Mouse (Mus musculus): ENCODE data around the gene Eif4a1. TPM values are rescaled to one million over a fixed set of nuclear protein-coding genes. Genes with fewer than 3 reads are reported as not detected.

The Eif4a1 gene
- polyA plus RNA-seq, 1 experiment from 2014 or later, result 555 TPM

DNA sequence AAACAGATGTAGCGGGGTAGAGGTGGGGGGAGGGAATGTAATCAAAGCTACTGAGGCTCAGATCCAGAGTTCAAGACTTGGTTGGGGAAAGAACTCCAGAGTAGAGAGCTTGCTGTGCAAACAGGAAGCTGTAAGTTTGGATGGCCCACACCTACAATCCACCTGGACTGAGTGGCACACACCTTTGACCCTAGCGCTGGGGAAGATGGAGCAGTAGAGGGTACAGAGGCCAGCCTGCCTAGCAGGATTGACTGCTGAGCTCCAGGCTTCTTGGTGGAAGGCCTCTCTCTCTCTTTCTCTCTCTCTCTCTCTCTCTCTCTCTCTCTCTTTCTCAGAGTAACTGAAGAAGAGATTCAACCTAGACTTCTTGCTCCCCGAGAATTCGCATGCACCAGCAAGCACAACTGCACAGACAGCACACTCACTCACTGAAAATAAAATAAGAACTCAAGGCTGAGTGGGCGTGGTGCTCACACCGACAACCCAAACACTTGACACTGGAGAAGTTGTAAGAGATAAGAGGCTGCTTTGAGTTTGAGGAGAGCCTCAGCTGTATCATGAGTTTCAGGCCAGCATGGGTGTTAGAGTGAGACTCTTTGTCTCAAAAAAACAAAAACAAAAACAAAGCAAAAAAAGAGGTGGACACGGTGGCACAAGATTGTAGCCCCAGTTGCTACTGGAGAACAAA is 51.7 kb downstream of the Eif4a1 start:
- H3K4me3 ChIP-seq, result no peak overlapping the region
- H3K27ac ChIP-seq, result no peak overlapping the region
- no peaks in the 10 kb centered on the region for H3K9me3 ChIP-seq (replicated peaks)
- H3K27me3 ChIP-seq, result peaks cover 4% of the 10 kb centered on the region; the same call in 1 of the 2 replicates
- peaks cover 16% of the 10 kb centered on the region for H3K4me1 ChIP-seq
- ATAC-seq (ENCODE audit: low FRiP score), result no peak
- H3K36me3 ChIP-seq, result no peaks in the 10 kb centered on the region
- WGBS, result 90% methylated on average over 7 of the region's 7 CpGs
- H3K4me2 ChIP-seq (replicated peaks), result no peak overlapping the region
- no peak overlapping the region for H3K9ac ChIP-seq

DNA sequence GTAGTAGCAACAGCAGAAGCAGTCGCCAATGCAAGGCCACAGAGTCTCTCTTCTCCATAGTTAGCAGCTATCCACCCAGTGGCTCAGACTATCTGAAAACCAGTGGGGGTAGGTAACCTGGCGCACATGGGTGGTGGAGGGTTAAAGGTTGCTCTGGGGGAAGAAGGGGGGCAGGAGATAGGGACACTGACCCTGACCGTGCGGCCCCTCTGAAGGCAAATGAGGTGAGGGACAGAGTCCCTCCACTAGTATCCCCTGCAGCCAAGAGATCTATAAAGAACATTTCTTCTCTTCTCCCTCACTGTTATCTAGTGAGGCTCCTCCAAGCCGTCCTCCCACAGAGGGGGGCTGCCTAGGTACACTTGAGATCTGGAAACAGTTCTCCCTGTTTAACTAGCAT is 54.4 kb downstream of the Eif4a1 start, which contains the start of gene Shbg:
Gene Shbg, minus strand, starts transcription at position 101 of the 400 bp plus-strand sequence.
- H3K27ac ChIP-seq, result no peak within 1 kb of the TSS
- no peak for ATAC-seq (ENCODE audit: low FRiP score)
- H3K36me3 ChIP-seq, result no peaks in the 10 kb centered on the region
- peaks cover 6% of the 10 kb centered on the region; the same call in 1 of the 2 replicates for H3K27me3 ChIP-seq
- no peak within 1 kb of the TSS for H3K9ac ChIP-seq
- H3K9me3 ChIP-seq (replicated peaks), result no peaks in the 10 kb centered on the region
- WGBS, result 79% methylated on average over 5 of the region's 5 CpGs
- H3K4me1 ChIP-seq, result peaks cover 15% of the 10 kb centered on the region
- no peak within 1 kb of the TSS for H3K4me3 ChIP-seq
- no peak within 1 kb of the TSS for H3K4me2 ChIP-seq (replicated peaks)

MicroRNAs encoded within 50 kb of the gene (microRNA counts, 519-probe panel; counts per million panel counts)
- 470 counts per million, percentile 58 among the panel's probes with 10 or more counts for microRNA mmu-miR-1934
- microRNA mmu-miR-467f, result 2,681 counts per million, percentile 66 among the panel's probes with 10 or more counts

Small RNA genes within 50 kb of the gene (microRNA-seq; reads per million reads assigned to microRNA genes)
- gene Mir1934 (1.9 reads per million), gene Mir467f (not detected)

Other genes starting within 250 kb of the Eif4a1 start
- gene Dnah2, start 123.3 kb downstream of the Eif4a1 start, polyA plus RNA-seq (2016; fragmentation: Nextera tagmentation; extraction: Ambion mirVana), result 1.4 and 2.5 TPM in 2 replicates
- 95.7 and 106 TPM in 2 replicates for gene Efnb3, start 112.2 kb downstream of the Eif4a1 start, polyA plus RNA-seq (2016; fragmentation: Nextera tagmentation; extraction: Ambion mirVana)
- gene Wrap53, start 92.2 kb downstream of the Eif4a1 start, polyA plus RNA-seq (2016; fragmentation: Nextera tagmentation; extraction: Ambion mirVana), result 29.7 and 29.9 TPM in 2 replicates
- 105 and 109 TPM in 2 replicates for gene Trp53, start 92.1 kb downstream of the Eif4a1 start, polyA plus RNA-seq (2016; fragmentation: Nextera tagmentation; extraction: Ambion mirVana)
- 12.1 and 18.5 TPM in 2 replicates for gene Atp1b2, start 66.5 kb downstream of the Eif4a1 start, polyA plus RNA-seq (2016; fragmentation: Nextera tagmentation; extraction: Ambion mirVana)
- gene Shbg, start 54.5 kb downstream of the Eif4a1 start, polyA plus RNA-seq (2016; fragmentation: Nextera tagmentation; extraction: Ambion mirVana), result not detected in 2 replicates
- gene Sat2, start 50.4 kb downstream of the Eif4a1 start, polyA plus RNA-seq (2016; fragmentation: Nextera tagmentation; extraction: Ambion mirVana), result 24.4 and 26.6 TPM in 2 replicates
- gene Fxr2, start 39.4 kb downstream of the Eif4a1 start, polyA plus RNA-seq (2016; fragmentation: Nextera tagmentation; extraction: Ambion mirVana), result 62.7 and 62.8 TPM in 2 replicates
- 0.26 TPM in 1 of 2 replicates, not detected in the other for gene Sox15, start 17.1 kb downstream of the Eif4a1 start, polyA plus RNA-seq (2016; fragmentation: Nextera tagmentation; extraction: Ambion mirVana)
- gene Mpdu1, start 9.8 kb downstream of the Eif4a1 start, polyA plus RNA-seq (2016; fragmentation: Nextera tagmentation; extraction: Ambion mirVana), result 68.0 and 69.1 TPM in 2 replicates
- 6.9 and 8.2 TPM in 2 replicates for gene Cd68, start 6.3 kb downstream of the Eif4a1 start, polyA plus RNA-seq (2016; fragmentation: Nextera tagmentation; extraction: Ambion mirVana)
- 105 and 106 TPM in 2 replicates for gene Senp3, start 9.7 kb upstream of the Eif4a1 start, polyA plus RNA-seq (2016; fragmentation: Nextera tagmentation; extraction: Ambion mirVana)
- 0.42 and 0.49 TPM in 2 replicates for gene Tnfsf13, start 13.4 kb upstream of the Eif4a1 start, polyA plus RNA-seq (2016; fragmentation: Nextera tagmentation; extraction: Ambion mirVana)
- gene Tnfsf12, start 23.4 kb upstream of the Eif4a1 start, polyA plus RNA-seq (2016; fragmentation: Nextera tagmentation; extraction: Ambion mirVana), result 3.1 and 3.4 TPM in 2 replicates
- gene Tnfsfm13, start 23.7 kb upstream of the Eif4a1 start, polyA plus RNA-seq (2016; fragmentation: Nextera tagmentation; extraction: Ambion mirVana), result 0.80 and 1.9 TPM in 2 replicates
- gene Polr2a, start 86.2 kb upstream of the Eif4a1 start, polyA plus RNA-seq (2016; fragmentation: Nextera tagmentation; extraction: Ambion mirVana), result 32.2 and 39.0 TPM in 2 replicates
- gene Slc35g3, start 89.5 kb upstream of the Eif4a1 start, polyA plus RNA-seq (2016; fragmentation: Nextera tagmentation; extraction: Ambion mirVana), result 0.40 and 0.61 TPM in 2 replicates
- 2.3 and 2.4 TPM in 2 replicates for gene Zbtb4, start 93.5 kb upstream of the Eif4a1 start, polyA plus RNA-seq (2016; fragmentation: Nextera tagmentation; extraction: Ambion mirVana)
- 3.0 and 5.9 TPM in 2 replicates for gene Chrnb1, start 123.5 kb upstream of the Eif4a1 start, polyA plus RNA-seq (2016; fragmentation: Nextera tagmentation; extraction: Ambion mirVana)
- gene Fgf11, start 129.4 kb upstream of the Eif4a1 start, polyA plus RNA-seq (2016; fragmentation: Nextera tagmentation; extraction: Ambion mirVana), result 3.7 and 4.2 TPM in 2 replicates
- gene Tmem102, start 133.2 kb upstream of the Eif4a1 start, polyA plus RNA-seq (2016; fragmentation: Nextera tagmentation; extraction: Ambion mirVana), result 1.6 and 2.4 TPM in 2 replicates
- not detected in 2 replicates for gene Gm39566, start 142.9 kb upstream of the Eif4a1 start, polyA plus RNA-seq (2016; fragmentation: Nextera tagmentation; extraction: Ambion mirVana)
- gene Spem2, start 146.0 kb upstream of the Eif4a1 start, polyA plus RNA-seq (2016; fragmentation: Nextera tagmentation; extraction: Ambion mirVana), result 0.14 TPM in 1 of 2 replicates, not detected in the other
- 0.21 and 0.46 TPM in 2 replicates for gene Spem1, start 149.8 kb upstream of the Eif4a1 start, polyA plus RNA-seq (2016; fragmentation: Nextera tagmentation; extraction: Ambion mirVana)
- gene Nlgn2, start 165.4 kb upstream of the Eif4a1 start, polyA plus RNA-seq (2016; fragmentation: Nextera tagmentation; extraction: Ambion mirVana), result 14.7 and 14.9 TPM in 2 replicates
- gene Tmem256, start 166.1 kb upstream of the Eif4a1 start, polyA plus RNA-seq (2016; fragmentation: Nextera tagmentation; extraction: Ambion mirVana), result 268 and 314 TPM in 2 replicates
- gene Plscr3, start 174.0 kb upstream of the Eif4a1 start, polyA plus RNA-seq (2016; fragmentation: Nextera tagmentation; extraction: Ambion mirVana), result 74.9 and 87.3 TPM in 2 replicates
- 0.57 and 1.4 TPM in 2 replicates for gene Tnk1, start 186.3 kb upstream of the Eif4a1 start, polyA plus RNA-seq (2016; fragmentation: Nextera tagmentation; extraction: Ambion mirVana)
- gene Tmem95, start 205.6 kb upstream of the Eif4a1 start, polyA plus RNA-seq (2016; fragmentation: Nextera tagmentation; extraction: Ambion mirVana), result not detected in 2 replicates
- 2.9 and 3.2 TPM in 2 replicates for gene Kctd11, start 209.0 kb upstream of the Eif4a1 start, polyA plus RNA-seq (2016; fragmentation: Nextera tagmentation; extraction: Ambion mirVana)
- 0.86 and 0.92 TPM in 2 replicates for gene Acap1, start 223.1 kb upstream of the Eif4a1 start, polyA plus RNA-seq (2016; fragmentation: Nextera tagmentation; extraction: Ambion mirVana)
- gene 2810408A11Rik, start 228.6 kb upstream of the Eif4a1 start, polyA plus RNA-seq (2016; fragmentation: Nextera tagmentation; extraction: Ambion mirVana), result 17.8 TPM in 2 replicates
- gene Neurl4, start 228.6 kb upstream of the Eif4a1 start, polyA plus RNA-seq (2016; fragmentation: Nextera tagmentation; extraction: Ambion mirVana), result 15.0 and 15.2 TPM in 2 replicates
- gene Gps2, start 241.5 kb upstream of the Eif4a1 start, polyA plus RNA-seq (2016; fragmentation: Nextera tagmentation; extraction: Ambion mirVana), result 84.7 and 90.1 TPM in 2 replicates
- 1,354 and 1,360 TPM in 2 replicates for gene Eif5a, start 249.5 kb upstream of the Eif4a1 start, polyA plus RNA-seq (2016; fragmentation: Nextera tagmentation; extraction: Ambion mirVana)